Mouse (Mus musculus) layer of hippocampus, adult 2 months (tissue): ENCODE results near the gene Arhgap35. TPM values are rescaled to one million over a fixed set of nuclear protein-coding genes. Genes with fewer than 3 reads are reported as not detected.

Experiments
- DNase-seq, 2 experiments: peaks; one replicate each; pipeline ENCODE4 v3.0.0; 2022; ENCODE audit warnings: low spot score in 2 of 2
- H3K27ac ChIP-seq: fragments of 200-600 bp; 2 replicates; pipeline ENCODE4 v1.8.1; 2022
- H3K4me3 ChIP-seq: fragments of 200-600 bp; 2 replicates; pipeline ENCODE4 v1.8.1; 2022; ENCODE audit warnings: mild to moderate bottlenecking
- CTCF ChIP-seq: fragments of 200-600 bp; conservative IDR thresholded peaks from 2 replicates; pipeline ENCODE4 v1.8.1; 2022; ENCODE audit warnings: antibody characterized with exemption, mild to moderate bottlenecking, moderate library complexity
- total RNA-seq, 2 experiments: library from RNA; stranded (reverse); gene quantifications; 2 replicates each; pipeline ENCODE4 v1.2.3; 2021

Arhgap35 gene
- total RNA-seq, 2 experiments from 2014 or later: 124 to 128 TPM

DNA sequence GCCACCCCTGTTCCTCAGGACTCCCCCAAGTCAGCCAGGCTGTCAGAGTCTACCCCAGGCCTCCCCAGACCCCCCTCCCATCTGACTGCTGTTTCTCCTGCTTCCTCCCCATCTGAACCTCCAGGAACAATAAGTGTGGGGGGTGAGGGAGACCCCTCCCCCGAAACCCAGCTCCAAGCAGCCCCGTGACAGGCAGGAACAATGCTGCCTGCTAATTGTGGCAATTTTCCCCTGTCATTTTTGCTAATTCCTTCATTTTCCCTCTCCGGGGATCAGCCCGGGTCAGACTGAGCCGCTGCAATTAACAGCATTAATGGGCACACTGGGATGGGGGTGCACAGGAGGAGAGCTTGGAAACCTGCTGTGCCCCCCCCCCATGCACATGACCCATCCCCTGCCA is 146.7 kb downstream of the Arhgap35 start:
- no peak overlapping the region for H3K27ac ChIP-seq
- no peak overlapping the region for H3K4me3 ChIP-seq
- DNase-seq: no peak
- no peak for TF ChIP-seq CTCF

DNA sequence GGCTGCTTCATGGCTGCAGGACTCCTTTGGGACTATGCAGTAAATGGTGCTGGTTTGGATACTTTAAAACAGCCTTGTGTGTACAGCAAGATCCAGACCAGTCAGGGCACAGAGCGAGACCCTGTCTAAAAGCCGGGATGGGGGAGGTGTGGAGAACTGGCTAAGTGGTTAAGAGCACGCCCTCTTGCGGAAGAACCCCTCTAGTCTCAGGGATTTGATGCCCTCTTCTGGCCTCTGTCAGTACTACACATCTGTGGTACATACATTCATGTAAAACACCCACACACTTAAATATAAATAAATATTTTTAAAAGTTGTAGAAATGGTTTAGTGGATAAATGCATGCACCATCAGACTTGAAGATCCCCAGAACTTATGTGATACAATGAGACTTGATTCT is 148.2 kb downstream of the Arhgap35 start:
- H3K4me3 ChIP-seq: no peak overlapping the region
- peak; percentile 69 for TF ChIP-seq CTCF
- no peak for DNase-seq
- no peak overlapping the region for H3K27ac ChIP-seq

DNA sequence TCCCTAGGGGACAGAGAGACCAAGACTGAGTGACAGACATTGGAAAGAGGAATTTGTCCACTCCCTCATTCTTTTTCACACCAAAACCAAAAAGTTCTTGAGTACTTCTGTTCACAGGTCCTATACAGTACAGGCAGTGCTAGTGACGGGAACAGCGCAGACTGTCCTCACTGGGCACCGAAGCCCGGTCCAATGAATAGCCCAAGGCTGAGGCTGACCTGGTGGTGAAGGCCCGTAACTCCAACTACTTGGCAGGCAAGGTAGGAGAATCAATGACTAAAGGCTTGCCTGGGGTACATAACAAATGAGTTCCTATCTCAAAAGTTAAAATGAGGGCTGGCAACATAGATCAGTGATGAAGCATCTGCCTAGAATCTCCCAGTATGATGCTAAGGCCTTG is 149.2 kb downstream of the Arhgap35 start:
- DNase-seq: no peak
- no peak for TF ChIP-seq CTCF
- Histone ChIP-seq H3K27ac (no peak overlapping the region), H3K4me3 (no peak overlapping the region)

DNA sequence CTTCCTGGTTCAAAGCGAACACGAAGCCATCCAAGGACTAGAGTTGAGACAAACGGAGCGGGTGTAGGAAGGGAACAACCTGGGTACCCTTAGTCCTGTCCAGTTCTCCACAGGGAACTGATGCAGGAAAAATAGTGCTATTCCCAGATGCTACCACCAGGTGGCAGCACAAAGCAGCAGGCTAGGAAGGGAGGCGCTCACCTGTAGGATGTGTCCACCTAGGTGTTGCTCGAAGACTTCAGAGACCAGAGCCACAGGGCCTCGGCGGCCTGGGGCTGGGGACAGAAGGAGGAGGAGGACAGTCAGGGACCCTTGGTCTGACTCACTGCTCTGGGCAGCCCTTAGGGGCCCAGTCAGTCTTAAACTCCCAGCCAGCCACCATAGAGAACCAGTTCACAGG is 149.6 kb downstream of the Arhgap35 start:
- TF ChIP-seq CTCF: peak; percentile 96
- Histone ChIP-seq H3K27ac (no peak overlapping the region), H3K4me3 (no peak overlapping the region)
- DNase-seq: peak; percentile 31 to 70

DNA sequence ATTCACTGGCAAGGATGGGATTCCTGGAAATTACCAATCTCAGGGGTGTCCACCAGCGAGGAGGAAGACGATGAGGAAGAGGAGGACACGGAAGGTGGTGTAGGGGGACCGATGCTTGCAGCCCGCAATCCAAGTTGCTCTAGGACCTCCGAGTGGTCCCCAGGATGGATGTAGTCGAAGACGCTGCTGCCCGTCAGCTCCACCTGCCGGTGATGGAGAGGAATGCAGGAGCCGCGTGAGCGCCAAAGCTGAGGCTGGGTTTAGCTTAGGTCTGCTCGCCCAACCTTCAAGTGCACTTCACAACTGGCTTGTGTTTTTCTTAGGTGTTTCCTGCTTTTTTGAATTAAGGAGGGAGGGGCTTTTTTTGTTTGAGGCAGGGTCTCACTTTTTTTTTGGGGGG is 151.6 kb downstream of the Arhgap35 start:
- Histone ChIP-seq H3K4me3 (no peak overlapping the region), H3K27ac (no peak overlapping the region)
- peak; percentile 61 to 85 for DNase-seq
- peak; percentile 91 for TF ChIP-seq CTCF

DNA sequence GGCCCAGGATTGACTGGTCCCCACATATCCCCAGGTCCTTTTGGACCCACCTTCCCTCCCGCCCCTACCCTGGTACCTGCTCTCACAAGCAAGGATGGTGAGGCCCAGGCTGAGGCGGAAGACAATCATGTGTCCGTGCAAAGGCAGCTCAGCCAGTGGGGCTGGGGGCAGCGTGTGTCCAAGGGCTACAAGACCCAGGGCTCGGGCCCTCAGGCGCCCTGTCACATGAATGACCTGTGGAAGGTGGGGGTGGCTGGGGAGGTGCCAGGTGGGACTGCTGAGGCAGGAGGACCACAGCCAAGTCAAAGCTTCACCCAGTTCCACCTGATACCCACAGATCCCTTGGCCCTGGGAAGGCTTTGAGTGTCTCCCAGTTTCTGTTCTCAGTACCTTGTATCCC is 153.1 kb downstream of the Arhgap35 start:
- DNase-seq: no peak
- TF ChIP-seq CTCF: no peak
- Histone ChIP-seq H3K4me3 (no peak overlapping the region), H3K27ac (no peak overlapping the region)

DNA sequence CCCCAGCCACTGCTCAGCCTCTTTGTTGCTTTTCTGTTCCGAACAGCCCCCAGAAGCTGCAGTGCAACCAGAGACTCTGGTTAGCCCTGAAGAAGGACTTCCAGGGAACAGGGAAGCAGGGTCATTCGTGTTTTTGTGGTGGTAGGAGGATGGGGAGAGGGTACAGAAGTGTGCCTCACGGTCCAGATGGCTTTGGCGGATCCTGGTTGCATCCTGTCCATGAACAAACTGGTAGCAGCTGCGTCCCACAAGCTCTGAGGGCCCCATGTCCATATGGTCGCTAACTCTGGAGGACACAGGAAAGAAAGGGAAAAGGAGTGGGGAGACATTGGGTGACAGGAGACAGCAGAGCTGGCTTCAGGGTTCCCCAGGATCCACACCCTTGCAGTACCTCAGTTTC is 153.6 kb downstream of the Arhgap35 start:
- Histone ChIP-seq H3K27ac (no peak overlapping the region), H3K4me3 (no peak overlapping the region)
- DNase-seq: no peak
- TF ChIP-seq CTCF: no peak

DNA sequence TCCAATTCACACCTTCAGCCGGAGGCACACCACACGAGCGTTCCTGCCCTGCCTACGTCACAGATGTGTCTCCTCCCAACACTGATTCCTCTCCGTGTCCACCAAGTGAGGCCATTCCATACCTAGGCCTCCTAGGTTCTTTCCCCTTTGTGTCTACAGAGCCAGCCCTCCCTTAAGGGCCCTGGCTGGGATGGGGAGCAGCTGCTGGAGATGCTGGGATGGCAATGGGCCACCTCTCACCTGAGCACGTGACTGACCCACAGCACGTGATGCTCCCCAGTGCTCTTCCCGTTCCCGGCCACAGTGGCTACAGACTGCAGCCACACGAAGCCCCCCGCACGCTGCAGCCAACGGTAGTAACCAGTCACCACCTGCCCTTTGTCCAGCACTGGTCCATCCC is 154.2 kb downstream of the Arhgap35 start:
- TF ChIP-seq CTCF: no peak
- no peak for DNase-seq
- H3K4me3 ChIP-seq: no peak overlapping the region
- H3K27ac ChIP-seq: no peak overlapping the region

DNA sequence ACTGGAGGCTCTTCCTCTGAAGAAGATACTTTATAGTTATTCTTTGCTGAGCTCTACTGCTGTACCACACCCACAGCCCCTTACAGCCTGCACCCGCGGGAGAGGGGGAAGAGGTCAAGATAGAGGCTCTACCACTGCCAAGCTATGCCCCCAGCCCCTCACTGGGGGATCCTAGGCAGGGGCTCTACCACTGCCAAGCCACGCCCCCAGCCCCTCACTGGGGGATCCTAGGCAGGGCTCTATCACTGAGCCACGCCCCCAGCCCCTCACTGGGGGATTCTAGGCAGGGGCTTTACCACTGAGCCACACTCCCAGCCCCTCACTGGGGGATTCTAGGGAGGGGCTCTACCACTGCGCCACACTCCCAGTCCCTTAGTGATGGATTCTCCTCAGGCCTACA is 158.5 kb downstream of the Arhgap35 start:
- TF ChIP-seq CTCF: no peak
- no peak overlapping the region for H3K4me3 ChIP-seq
- no peak for DNase-seq
- no peak overlapping the region for H3K27ac ChIP-seq

DNA sequence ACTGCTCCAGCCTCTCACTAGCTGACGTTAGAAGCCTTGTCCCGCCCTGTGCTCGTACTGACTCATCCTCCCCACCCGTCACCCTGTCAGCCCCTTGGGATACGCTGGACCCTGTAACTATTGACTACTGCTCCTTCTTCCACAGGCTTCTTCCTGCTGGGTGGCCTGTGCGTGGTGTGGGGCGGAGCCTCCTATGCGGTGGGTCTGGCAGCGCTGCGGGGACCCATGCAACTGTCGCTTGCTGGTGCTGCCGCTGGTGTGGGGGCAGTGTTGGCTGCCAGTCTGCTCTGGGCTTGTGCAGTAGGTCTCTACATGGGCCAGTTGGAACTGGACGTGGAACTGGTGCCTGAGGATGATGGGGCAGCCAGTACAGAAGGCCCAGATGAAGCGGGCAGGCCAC is 159.8 kb downstream of the Arhgap35 start:
- no peak overlapping the region for H3K27ac ChIP-seq
- DNase-seq: no peak
- H3K4me3 ChIP-seq: no peak overlapping the region
- no peak for TF ChIP-seq CTCF

DNA sequence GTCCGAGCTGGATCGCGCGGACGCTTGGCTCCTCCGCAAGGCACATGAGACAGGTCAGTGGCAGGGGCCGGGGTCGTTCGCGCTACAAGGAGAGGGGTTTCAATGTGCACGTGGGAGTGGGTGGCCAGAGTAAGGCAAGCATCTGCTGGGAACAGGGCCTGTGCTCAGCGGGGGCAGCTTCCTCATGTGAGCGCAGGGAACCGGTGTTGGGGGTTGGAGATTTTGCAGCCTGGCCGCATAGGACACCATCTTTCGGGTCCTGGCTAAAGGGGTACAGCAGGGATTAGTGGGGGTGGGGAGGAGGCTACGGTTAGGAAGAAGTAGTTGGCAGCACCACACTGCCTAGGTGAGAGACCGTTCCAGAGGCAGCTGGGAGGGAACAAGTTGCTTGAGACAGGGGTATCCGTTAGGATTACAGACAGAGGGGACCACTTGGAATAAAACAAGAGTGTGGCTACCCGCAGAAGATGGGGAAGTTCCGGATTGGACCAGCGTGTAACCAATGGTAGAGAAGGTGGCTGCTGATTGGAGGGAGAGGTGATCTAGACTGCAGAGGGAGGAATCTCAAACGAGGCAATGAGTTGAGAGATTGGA is 161.6 kb downstream of the Arhgap35 start:
- H3K27ac ChIP-seq: peak overlapping the region; percentile 85
- TF ChIP-seq CTCF: no peak
- peak overlapping the region; percentile 84 for H3K4me3 ChIP-seq
- DNase-seq: peak; percentile 59 to 79

DNA sequence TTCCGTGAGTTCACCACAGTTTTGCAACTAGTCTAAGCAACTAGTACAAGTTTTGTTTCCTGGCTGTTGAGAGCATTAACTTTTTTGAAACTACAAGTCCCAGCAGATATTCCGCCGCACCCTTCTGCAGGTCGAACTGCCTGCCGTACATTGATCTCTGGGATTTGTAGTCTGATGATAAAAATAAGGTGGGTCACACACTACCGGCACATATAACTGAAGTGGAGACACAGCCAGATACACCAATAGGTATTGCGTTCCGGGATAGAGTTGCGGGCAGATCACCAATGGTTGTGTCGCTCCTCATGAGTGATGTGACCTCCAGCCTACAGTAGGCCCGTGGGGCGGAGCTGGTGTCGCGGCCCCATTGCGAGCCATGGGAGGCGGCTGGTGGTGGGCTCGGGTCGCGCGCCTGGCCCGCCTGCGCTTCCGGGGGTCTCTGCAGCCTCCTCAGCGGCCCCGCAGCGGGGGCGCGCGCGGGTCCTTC is 162.2 kb downstream of the Arhgap35 start, which contains the start of gene Tmem160:
Gene Tmem160 (plus strand): TSS at position 193 of the 487 bp plus-strand sequence.
- peak; percentile 84 to 95 for DNase-seq
- peak within 1 kb of the TSS; percentile 84 for H3K4me3 ChIP-seq
- H3K27ac ChIP-seq: peak within 1 kb of the TSS; percentile 85
- no peak for TF ChIP-seq CTCF

DNA sequence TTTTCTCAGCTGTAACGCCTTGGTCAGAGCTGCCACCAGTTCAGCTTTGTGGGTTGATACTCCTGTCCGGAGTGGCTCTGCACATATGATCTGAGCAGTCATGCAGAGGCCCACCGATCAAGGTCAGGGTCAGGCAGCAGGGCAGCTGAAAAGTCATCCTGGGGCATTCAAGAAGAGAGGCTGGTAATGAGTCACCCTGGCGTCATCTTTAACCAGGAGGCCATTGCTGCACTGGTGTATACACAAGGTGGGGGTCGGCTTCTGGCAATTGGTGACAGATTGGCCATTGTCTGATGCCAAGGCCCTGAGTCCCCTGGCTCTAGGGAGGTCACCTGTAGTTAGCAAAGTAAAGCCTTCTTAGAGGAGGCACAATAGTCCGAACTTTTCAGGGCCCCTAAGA is 163.1 kb downstream of the Arhgap35 start:
- no peak for DNase-seq
- H3K4me3 ChIP-seq: no peak overlapping the region
- no peak for TF ChIP-seq CTCF
- no peak overlapping the region for H3K27ac ChIP-seq

Other genes starting within 250 kb of the Arhgap35 start
- gene Sae1, start 227.2 kb downstream of the Arhgap35 start, total RNA-seq: 10 to 100 TPM; 89.8 to 90.7 TPM
- 10 to 100 TPM; 62.4 to 64.4 TPM for gene Zc3h4, start 214.1 kb downstream of the Arhgap35 start, total RNA-seq
- 10 to 100 TPM; 59.4 to 72.5 TPM for gene Tmem160, start 162.2 kb downstream of the Arhgap35 start, total RNA-seq
- gene Npas1, start 137.3 kb downstream of the Arhgap35 start, total RNA-seq: 10 to 100 TPM; 16.1 to 18.4 TPM
- gene Ceacam15, start 60.7 kb upstream of the Arhgap35 start, total RNA-seq: not detected
- not detected for gene Ceacam9, start 106.9 kb upstream of the Arhgap35 start, total RNA-seq
- 100 to 1,000 TPM; 237 to 271 TPM for gene Ap2s1, start 123.4 kb upstream of the Arhgap35 start, total RNA-seq
- gene Slc1a5, start 166.3 kb upstream of the Arhgap35 start, total RNA-seq: 1 to 10 TPM; 3.5 to 4.7 TPM
- gene Strn4, start 200.9 kb upstream of the Arhgap35 start, total RNA-seq: 100 to 1,000 TPM; 286 to 314 TPM
- 10 to 100 TPM; 46.7 to 49.5 TPM for gene Fkrp, start 201.7 kb upstream of the Arhgap35 start, total RNA-seq
- 1 to 10 TPM; 6.5 to 7.3 TPM for gene Prkd2, start 227.9 kb upstream of the Arhgap35 start, total RNA-seq